Mouse (Mus musculus) cortical plate, adult 2 months (tissue): ENCODE data around the gene Tet2.

Source experiments
- CTCF ChIP-seq: fragments of 200-500 bp; IDR thresholded peaks from 2 replicates; pipeline ENCODE4 v1.5.1; 2011; ENCODE audit warnings: mild to moderate bottlenecking, control low read depth, low read length; ENCODE audit not compliant: insufficient read depth; ENCODE audit errors: extremely low read depth
- POLR2A ChIP-seq: fragments of 200-500 bp; IDR thresholded peaks from 2 replicates; pipeline ENCODE4 v1.6.1; 2011; ENCODE audit warnings: mild to moderate bottlenecking, low read length, control low read depth; ENCODE audit not compliant: insufficient read depth; ENCODE audit errors: extremely low read depth

- TF ChIP-seq CTCF = no peak
- no peak for TF ChIP-seq POLR2A
Observed at GRCm38 (mm10) chr3:133525578-133525977, 19.4 kb downstream of the Tet2 start.
